Mouse (Mus musculus) Patski (cell line): ENCODE results near the gene Itpkc. TPM values are rescaled to one million over a fixed set of nuclear protein-coding genes. Genes with fewer than 3 reads are reported as not detected.

ENCODE experiments used
- ATAC-seq: fragments of 100-300 bp; one replicate; pipeline ENCODE4 v1.8.0; 2021
- CTCF ChIA-PET: fragments of 350-600 bp; sonication (Branson Sonifier 250); formaldehyde crosslinking; loops from one replicate; lab custom pipeline; 2022; ENCODE audit warnings: inconsistent platforms; lab: Charles Lee
- POLR2A ChIA-PET: fragments of 350-600 bp; sonication (Branson Sonifier 250); formaldehyde crosslinking; loops from one replicate; lab custom pipeline; 2022; ENCODE audit warnings: antibody characterized with exemption, inconsistent platforms; lab: Charles Lee
- DNase-seq: peaks from one replicate; pipeline ENCODE4 v3.0.0-alpha.2; 2011; ENCODE audit warnings: low read depth, low spot score
- H3K27me3 ChIP-seq: fragments of 371-371 bp; one replicate; pipeline ENCODE4 v1.5.1; 2021
- CTCF ChIP-seq: fragments of 100-300 bp; IDR thresholded peaks from one replicate; pipeline ENCODE4 v1.5.1; 2021
- in situ Hi-C: fragments of 300-500 bp; cut with MboI; formaldehyde crosslinking; loops from 3 replicates; pipeline ENCODE4 v1.11.1; 2018; ENCODE audit warnings: low pct_unique_long_range_greater_than_20kb, mixed read lengths
- polyA plus RNA-seq: library from polyadenylated mRNA; unstranded; gene quantifications from one replicate; pipeline ENCODE4 v1.2.3, GENCODE M21; 2021

Itpkc gene
- polyA plus RNA-seq, 1 experiment from 2014 or later = 6.5 TPM

DNA sequence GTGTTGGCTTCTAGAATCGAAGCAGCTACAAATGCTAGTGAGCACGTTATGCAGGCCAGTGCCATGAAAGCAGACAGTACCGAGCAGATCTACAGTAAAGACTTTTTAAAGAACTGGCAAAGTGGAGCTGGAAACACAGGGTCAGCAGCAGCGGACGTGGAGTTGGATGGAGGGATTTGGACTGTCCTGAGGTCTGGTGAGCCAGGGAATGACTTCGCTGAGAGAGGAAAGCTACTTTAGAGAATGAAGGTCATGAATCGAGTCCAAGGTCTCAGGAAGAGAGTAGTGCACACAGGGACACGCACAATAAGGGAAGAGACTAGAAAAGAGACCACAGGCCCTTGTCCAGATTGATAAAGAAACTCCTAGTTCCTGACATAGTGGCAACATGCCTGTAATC lies 30.8 kb downstream of the Itpkc start:
- no peak for TF ChIP-seq CTCF
- ChIA-PET CTCF (no interaction called here), POLR2A (interaction anchor here (1.2 to 1.5 kb wide), 2 partner anchors 11 to 34 kb away, joined by 3 read pairs; no protein-coding TSS in a partner anchor)
- H3K27me3 ChIP-seq = no peaks in the 10 kb centered on the region
- DNase-seq = no peak
- in situ Hi-C loops = loop anchor here (25.0 kb wide), 1 partner anchor 290 kb away; the partner anchor contains the start of genes Prx and Sertad1
- no peak for ATAC-seq

DNA sequence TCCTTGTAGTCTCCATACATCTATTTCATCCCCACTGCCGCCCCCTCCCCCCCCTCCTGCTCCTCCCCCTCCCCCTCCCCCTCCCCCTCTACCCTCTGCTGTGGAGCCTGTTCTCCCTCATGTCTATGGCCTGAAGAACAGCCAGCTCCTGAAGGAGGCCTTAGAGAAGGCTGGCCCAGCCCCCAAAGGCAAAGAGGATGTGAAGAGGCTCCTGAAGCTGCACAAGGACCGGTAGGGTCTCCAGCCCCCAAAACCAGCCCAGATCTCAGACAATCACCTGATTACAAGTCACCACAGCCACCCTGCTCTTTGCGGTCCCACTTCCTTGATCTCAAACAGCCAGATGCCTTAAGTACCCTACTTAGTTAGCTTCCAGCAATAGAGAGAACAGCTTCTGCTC lies 31.3 kb downstream of the Itpkc start:
- TF ChIP-seq CTCF = no peak
- no peak for ATAC-seq
- ChIA-PET CTCF (no interaction called here), POLR2A (interaction anchor here (1.5 kb wide), 1 partner anchor 34 kb away, joined by 3 read pairs; no protein-coding TSS in a partner anchor)
- H3K27me3 ChIP-seq = no peaks in the 10 kb centered on the region
- in situ Hi-C loops = loop anchor here (25.0 kb wide), 1 partner anchor 290 kb away; the partner anchor contains the start of genes Prx and Sertad1
- DNase-seq = no peak

DNA sequence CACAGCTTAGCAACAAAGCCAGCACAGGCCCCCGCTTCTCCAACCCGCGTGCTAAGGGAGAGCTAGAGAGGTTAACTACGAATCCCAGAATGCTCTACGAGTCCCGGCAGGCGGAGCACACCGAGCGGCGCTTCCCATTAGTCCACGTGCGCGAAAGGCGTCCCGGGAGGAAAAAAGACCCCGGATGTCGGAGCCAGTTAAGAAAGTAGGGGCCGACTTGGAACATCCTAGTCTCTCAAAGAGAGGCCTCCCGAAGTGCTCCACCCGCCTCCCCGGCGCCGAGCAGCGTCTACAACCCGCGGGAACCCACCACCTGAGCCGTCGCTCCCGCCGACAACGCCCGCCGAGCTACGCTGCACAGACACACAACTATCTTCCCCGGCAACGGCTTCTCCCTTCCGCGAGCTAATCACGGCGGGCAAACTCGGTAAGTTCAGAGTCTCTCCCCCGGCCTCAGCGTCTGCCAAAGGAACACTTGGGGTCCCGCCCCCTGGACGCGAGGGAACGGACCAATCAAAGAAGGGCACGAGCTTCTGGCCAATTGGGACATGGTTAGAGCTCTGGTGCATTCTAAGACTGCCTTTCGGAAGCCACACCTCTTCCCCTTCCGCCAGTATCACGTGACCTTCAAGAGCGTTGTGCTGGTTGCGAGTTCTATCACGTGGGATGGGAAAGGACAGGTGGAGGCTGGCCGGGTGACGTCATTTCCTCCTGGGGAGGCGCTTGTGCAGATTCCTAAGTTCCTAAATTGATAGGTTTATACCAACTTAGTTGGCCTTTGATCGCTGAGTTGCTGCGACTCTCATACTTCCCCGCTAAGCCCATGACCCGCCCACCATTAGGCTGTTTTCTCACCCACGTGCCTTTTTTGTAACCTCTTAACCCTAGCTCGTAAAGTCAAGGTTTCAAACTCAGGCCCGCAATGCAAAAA lies 32.5 kb downstream of the Itpkc start, which contains the start of the genes BC024978 and Snrpa:
Gene BC024978, plus strand, starts transcription at position 101 of the 931 bp plus-strand sequence.
Gene Snrpa, minus strand, starts transcription at position 591 of the 931 bp plus-strand sequence.
- in situ Hi-C loops = loop anchor here (25.0 kb wide), 1 partner anchor 291 kb away; the partner anchor contains the start of genes Prx and Sertad1
- TF ChIP-seq CTCF = no peak
- H3K27me3 ChIP-seq = no peaks in the 10 kb centered on the region
- CTCF ChIA-PET = interaction anchor here (1.1 kb wide), 1 partner anchor 35 kb away, joined by 4 read pairs; no protein-coding TSS in a partner anchor
- peak; percentile 94 for DNase-seq
- peak; percentile 98 for ATAC-seq
- POLR2A ChIA-PET = no interaction called here

DNA sequence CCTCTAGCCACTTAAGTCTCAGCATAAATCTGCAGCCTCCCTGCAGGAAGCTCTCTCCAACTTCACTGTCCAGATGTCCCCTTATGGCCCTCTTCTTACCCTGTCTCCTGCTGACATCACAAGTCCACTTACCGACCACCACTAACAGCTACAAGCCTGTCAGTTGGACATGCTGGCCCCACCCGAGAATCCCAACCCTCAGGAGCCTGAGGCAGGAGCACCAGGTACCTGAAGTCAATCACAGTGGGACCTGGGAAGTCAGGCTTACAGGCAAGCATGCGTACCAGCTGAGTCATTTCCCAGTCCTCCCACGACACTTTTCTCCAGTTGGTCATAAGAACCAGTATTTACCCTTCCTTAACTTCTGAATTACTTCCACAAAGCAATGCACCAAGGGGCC lies 34.7 kb downstream of the Itpkc start:
- no peak for TF ChIP-seq CTCF
- DNase-seq (no peak), ATAC-seq (no peak)
- no peaks in the 10 kb centered on the region for H3K27me3 ChIP-seq
- in situ Hi-C loops = loop anchor here (25.0 kb wide), 1 partner anchor 294 kb away; the partner anchor contains the start of genes Prx and Sertad1
- ChIA-PET POLR2A (no interaction called here), CTCF (interaction anchor here (2.2 kb wide), 1 partner anchor 15 kb away, joined by 9 read pairs; the partner anchor contains the start of gene Rab4b)

DNA sequence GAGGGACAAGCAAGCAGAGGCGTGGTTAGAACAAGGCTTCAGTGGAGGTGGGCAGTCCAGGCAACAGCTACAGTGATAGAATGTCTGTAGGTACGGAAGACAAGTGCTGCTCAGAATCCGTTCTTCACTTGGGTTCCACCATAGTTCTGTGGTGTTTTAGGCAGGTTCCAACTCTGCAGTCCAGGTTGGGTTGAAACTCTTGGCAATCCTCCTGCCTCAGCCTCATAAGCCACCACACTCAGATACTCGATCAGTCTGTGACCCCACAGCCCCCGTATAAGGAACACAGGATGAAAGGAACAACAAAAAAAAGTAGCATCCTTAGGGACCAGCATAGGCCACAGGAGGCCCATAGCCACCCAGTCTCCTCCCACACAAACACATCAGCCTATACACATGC lies 36.0 kb downstream of the Itpkc start:
- H3K27me3 ChIP-seq = no peaks in the 10 kb centered on the region
- DNase-seq (no peak), ATAC-seq (no peak)
- ChIA-PET CTCF (interaction anchor here (2.2 kb wide), 1 partner anchor 14 kb away, joined by 9 read pairs; the partner anchor contains the start of gene Rab4b), POLR2A (no interaction called here)
- no peak for TF ChIP-seq CTCF
- in situ Hi-C loops = loop anchor here (25.0 kb wide), 1 partner anchor 295 kb away; the partner anchor contains the start of genes Prx and Sertad1

DNA sequence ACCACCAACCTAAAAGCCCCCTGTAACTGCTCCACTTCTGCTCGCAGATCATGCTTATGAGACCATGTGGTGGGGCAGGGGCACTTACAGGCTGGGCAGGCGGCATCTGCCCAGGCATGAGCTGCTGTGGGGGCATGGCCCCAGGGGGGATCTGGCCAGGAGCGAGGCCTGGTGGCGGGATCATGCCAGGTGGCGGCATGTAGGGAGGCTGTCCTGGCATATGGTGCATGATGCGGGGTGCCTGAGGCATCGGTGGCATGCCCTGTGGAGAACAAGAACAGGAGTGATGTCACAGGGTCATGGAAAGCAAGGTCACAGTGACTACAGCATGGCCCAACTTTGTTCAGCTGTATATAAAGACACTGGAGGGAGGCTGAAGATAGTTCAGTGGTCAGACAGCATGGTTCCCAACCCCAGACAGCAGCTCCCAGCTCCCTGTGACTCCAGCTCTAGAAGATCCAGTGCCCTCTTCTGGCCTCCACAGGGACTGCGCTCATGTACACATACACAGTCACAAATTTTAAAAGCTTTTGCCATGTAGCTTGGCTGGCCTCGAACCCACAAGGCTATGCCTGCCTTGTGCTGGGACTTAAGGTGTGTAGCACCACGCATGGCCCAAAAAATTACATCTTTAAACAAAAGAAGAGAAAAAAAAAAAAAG lies 39.1 kb downstream of the Itpkc start:
- ChIA-PET POLR2A (no interaction called here), CTCF (interaction anchor here (0.6 to 1.8 kb wide), 3 partner anchors 16 to 42 kb away, joined by 3 to 5 read pairs (median 3); no protein-coding TSS in a partner anchor)
- in situ Hi-C loops = loop anchor here (25.0 kb wide), 1 partner anchor 298 kb away; the partner anchor contains the start of genes Prx and Sertad1
- DNase-seq (no peak), ATAC-seq (no peak)
- TF ChIP-seq CTCF = no peak
- no peaks in the 10 kb centered on the region for H3K27me3 ChIP-seq

DNA sequence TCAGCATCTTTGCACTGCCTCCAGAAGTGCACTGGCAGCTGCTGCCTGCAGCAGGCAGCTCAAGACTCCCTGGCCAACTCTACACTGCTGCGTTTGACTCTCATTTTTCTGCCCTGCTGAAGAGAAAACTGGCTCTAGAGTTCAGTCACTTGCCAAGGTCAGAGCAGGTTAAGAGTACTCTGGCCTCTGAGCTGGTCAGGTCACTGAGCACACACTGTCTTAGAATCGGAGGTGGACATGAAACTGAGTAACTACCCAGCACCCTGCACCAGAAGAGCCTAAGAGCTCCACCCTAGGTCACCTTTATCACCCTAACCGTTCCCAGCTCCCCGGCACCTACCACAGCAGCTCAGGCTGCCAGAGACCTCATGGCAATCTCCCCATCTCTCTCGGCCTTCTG lies 42.5 kb downstream of the Itpkc start:
- no peaks in the 10 kb centered on the region for H3K27me3 ChIP-seq
- ChIA-PET POLR2A (no interaction called here), CTCF (interaction anchor here (1.1 kb wide), 1 partner anchor 26 kb away, joined by 3 read pairs; no protein-coding TSS in a partner anchor)
- ATAC-seq (no peak), DNase-seq (no peak)
- in situ Hi-C loops = loop anchor here (25.0 kb wide), 1 partner anchor 301 kb away; the partner anchor contains the start of genes Prx and Sertad1
- no peak for TF ChIP-seq CTCF

DNA sequence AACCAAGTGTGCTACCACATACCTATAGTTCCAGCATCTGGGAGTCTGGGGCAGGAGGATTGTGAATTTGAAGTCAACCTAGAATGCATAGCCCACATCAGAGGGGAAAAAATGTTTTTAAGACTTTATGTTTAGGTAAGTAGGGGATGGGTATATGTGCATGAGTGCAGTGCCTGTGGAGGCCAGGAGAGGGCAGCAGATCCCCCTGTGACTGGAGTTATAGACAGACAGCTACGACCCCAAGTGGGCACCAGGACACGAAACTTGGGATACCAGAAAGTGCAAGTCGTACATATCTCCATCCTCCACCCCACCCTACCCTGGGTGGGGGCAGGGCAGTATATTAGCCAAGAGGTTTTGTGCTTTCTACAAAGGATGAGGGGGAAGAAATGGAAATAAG lies 43.5 kb downstream of the Itpkc start:
- H3K27me3 ChIP-seq = no peaks in the 10 kb centered on the region
- ChIA-PET POLR2A (no interaction called here), CTCF (interaction anchor here (1.1 kb wide), 1 partner anchor 25 kb away, joined by 3 read pairs; no protein-coding TSS in a partner anchor)
- DNase-seq (no peak), ATAC-seq (peak; percentile 12)
- TF ChIP-seq CTCF = peak; percentile 78
- in situ Hi-C loops = loop anchor here (25.0 kb wide), 1 partner anchor 302 kb away; the partner anchor contains the start of genes Prx and Sertad1

DNA sequence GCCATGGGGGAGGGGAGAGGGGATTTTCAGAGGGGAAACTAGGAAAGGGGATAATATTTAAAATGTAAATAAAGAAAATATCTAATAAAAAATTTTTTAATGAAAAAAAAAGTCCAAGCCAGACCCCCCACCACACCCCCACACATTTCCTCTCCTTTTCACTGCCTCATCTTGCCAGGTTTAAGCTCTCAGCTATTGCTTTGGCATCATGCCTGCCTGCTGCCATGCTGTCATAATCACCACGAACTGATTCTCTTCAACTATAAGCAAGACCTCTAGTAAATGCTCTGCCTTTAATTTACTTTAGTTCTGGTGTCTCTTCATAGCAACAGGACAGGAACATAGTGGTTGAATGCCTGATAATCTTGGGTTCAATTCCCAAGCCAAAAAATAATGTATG lies 46.0 kb downstream of the Itpkc start:
- no peak for ATAC-seq
- ChIA-PET CTCF (interaction anchor here (0.8 to 1.1 kb wide), 2 partner anchors 22 to 57 kb away, joined by 3 read pairs; no protein-coding TSS in a partner anchor), POLR2A (interaction anchor here (0.9 kb wide), 1 partner anchor 22 kb away, joined by 4 read pairs; no protein-coding TSS in a partner anchor)
- TF ChIP-seq CTCF = no peak
- H3K27me3 ChIP-seq = no peaks in the 10 kb centered on the region
- in situ Hi-C loops = loop anchor here (25.0 kb wide), 1 partner anchor 305 kb away; the partner anchor contains the start of genes Prx and Sertad1
- DNase-seq = no peak
